Mouse (Mus musculus) E14TG2a.4 (cell line): ENCODE results near the gene Cyp3a44.
"Not testable (repeated sequence)": the region's sequence is repeated elsewhere in the genome, so short reads cannot be mapped to it uniquely, and the experiment has no call there.

Experiments used
- CTCF ChIP-seq: conservative IDR thresholded peaks from 2 replicates; pipeline ENCODE4 v1.5.1; 2014; ENCODE audit warnings: low read length
- NANOG ChIP-seq: IDR thresholded peaks from 2 replicates; pipeline ENCODE4 v1.6.1; 2014; ENCODE audit warnings: borderline replicate concordance, low read length, mixed read lengths
- POU5F1 ChIP-seq: IDR thresholded peaks from 2 replicates; pipeline ENCODE4 v1.6.1; 2014; ENCODE audit warnings: low read length, borderline replicate concordance

DNA sequence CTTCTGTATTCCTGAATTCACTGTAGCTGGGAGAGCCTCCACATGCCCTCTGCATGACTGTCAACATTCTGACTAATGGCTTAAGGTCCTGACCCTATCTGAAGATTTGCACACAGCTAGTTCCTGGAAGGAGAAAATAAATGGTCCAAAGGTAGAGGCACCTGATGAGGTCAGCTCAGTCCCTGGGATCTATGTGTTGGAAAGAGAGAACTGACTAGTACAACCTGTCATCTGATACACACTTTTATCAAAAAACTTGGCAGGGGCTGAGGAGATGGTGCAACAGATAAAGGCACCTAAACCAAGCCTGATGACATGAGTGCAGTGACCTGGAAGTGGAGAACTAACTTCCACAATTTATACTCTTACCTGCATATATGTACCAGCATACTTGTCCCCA is 5.4 kb downstream of the Cyp3a44 start:
- TF ChIP-seq CTCF, NANOG, POU5F1: not testable (repeated sequence)
